20 mouse cellular contexts compared by ENCODE assay signal in the genomic region with DNA sequence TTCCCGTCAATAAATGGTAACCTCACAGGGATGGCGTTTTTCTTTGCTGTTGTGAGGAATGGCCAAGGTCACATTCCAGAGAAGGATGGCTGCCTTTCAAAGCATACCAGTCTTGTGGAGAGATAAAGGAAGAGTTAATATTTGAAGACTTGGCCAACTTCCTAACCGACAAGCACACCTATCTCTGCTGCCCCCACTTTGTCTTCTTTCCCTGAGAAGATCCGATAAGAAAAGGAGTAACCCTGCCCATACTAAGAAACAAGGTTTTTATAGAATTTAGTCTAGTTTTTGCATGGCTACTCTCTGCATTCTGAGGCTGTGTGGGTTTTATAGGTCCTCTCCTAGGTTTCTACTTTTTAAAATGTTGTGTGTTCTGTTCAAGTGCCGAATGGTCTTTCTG.
DNase-seq lines count a peak whose midpoint lies in the region; ATAC-seq lines count a peak whose summit lies in the region.
"Had no signal": no experiment of that assay in that cellular context is flagged by ENCODE, and none has a peak within 500 bp of the region (broad histone marks: within the 10 kb centered on the region; RNA-seq: fewer than 3 reads in every experiment).

No protein-coding gene starts in this region.

- no peak overlapping the region for H3K9ac ChIP-seq in liver, embryonic 13.5 days
- no peak overlapping the region for H3K9ac ChIP-seq in liver, embryonic 12.5 days
- H3K9ac ChIP-seq: embryonic facial prominence, embryonic 12.5 days; forebrain, embryonic 12.5 days had no signal

- no peak overlapping the region for H3K4me3 ChIP-seq in liver, embryonic 13.5 days (replicated peaks)
- H3K4me3 ChIP-seq in liver, embryonic 12.5 days = no peak overlapping the region
- H3K4me3 ChIP-seq: embryonic facial prominence, embryonic 10.5 days; embryonic facial prominence, embryonic 12.5 days; forebrain, embryonic 10.5 days; forebrain, embryonic 12.5 days had no signal

- H3K9me3 ChIP-seq in liver, embryonic 13.5 days (replicated peaks) = no peaks in the 10 kb centered on the region
- H3K9me3 ChIP-seq in liver, embryonic 12.5 days (replicated peaks) = no peaks in the 10 kb centered on the region
- H3K9me3 ChIP-seq: embryonic facial prominence, embryonic 10.5 days; embryonic facial prominence, embryonic 12.5 days; forebrain, embryonic 10.5 days; forebrain, embryonic 12.5 days had no signal

- H3K36me3 ChIP-seq in liver, embryonic 13.5 days = no peaks in the 10 kb centered on the region
- H3K36me3 ChIP-seq in liver, embryonic 12.5 days = no peaks in the 10 kb centered on the region
- H3K36me3 ChIP-seq: embryonic facial prominence, embryonic 10.5 days; embryonic facial prominence, embryonic 12.5 days; forebrain, embryonic 10.5 days; forebrain, embryonic 12.5 days had no signal

- intact Hi-C loops in gastrocnemius, postnatal 36 days (cut with DNase I) = no loop called here

- peaks cover 43% of the 10 kb centered on the region for H3K4me1 ChIP-seq in liver, embryonic 13.5 days (replicated peaks)
- peaks cover 40% of the 10 kb centered on the region for H3K4me1 ChIP-seq in liver, embryonic 12.5 days
- H3K4me1 ChIP-seq: embryonic facial prominence, embryonic 12.5 days; forebrain, embryonic 12.5 days had no signal

- no peak for DNase-seq in liver, embryonic 13.5 days
- no peak for DNase-seq in gastrocnemius, postnatal 36 days
- DNase-seq: adrenal gland, adult 2 months; adrenal gland, postnatal 10 days; adrenal gland, postnatal 25 days; cerebellum, adult 11-12 months; cerebellum, adult 2 months; cerebellum, adult 9-10 months; cerebellum, postnatal 10 days; cerebellum, postnatal 25 days had no signal

- peak overlapping the region; percentile 1; the same call in 1 of the 2 replicates for H3K27ac ChIP-seq in liver, embryonic 13.5 days
- no peak overlapping the region for H3K27ac ChIP-seq in liver, embryonic 12.5 days
- H3K27ac ChIP-seq: embryonic facial prominence, embryonic 10.5 days; embryonic facial prominence, embryonic 12.5 days; forebrain, embryonic 10.5 days; forebrain, embryonic 12.5 days had no signal

- ATAC-seq in liver, embryonic 13.5 days (ENCODE audit: low read depth) = no peak
- no peak for ATAC-seq in liver, embryonic 12.5 days
- peak; percentile 18; the same call in 1 of the 2 replicates for ATAC-seq in erythroid progenitor cell, adult 5-6 weeks (replicated peaks; ENCODE audit: low FRiP score, poor library complexity, severe bottlenecking)
- peak; percentile 72 for ATAC-seq in megakaryocyte progenitor cell, adult 5-6 weeks (replicated peaks; ENCODE audit: poor library complexity)
- no peak for ATAC-seq in cerebellum, adult (ENCODE audit: insufficient number of reproducible peaks, low FRiP score, low TSS enrichment)
- ATAC-seq: forebrain, embryonic 14.5 days; forebrain, embryonic 16.5 days had no signal

- H3K27me3 ChIP-seq in liver, embryonic 13.5 days = peaks cover 24% of the 10 kb centered on the region
- peaks cover 32% of the 10 kb centered on the region; the same call in 1 of the 2 replicates for H3K27me3 ChIP-seq in liver, embryonic 12.5 days (replicated peaks)
- H3K27me3 ChIP-seq: embryonic facial prominence, embryonic 12.5 days; forebrain, embryonic 12.5 days had no signal

- WGBS in liver, embryonic 13.5 days (ENCODE audit: insufficient replicate concordance) = 58% methylated on average over 5 of the region's 5 CpGs
- WGBS in liver, embryonic 12.5 days (ENCODE audit: insufficient replicate concordance) = 66% methylated on average over 5 of the region's 5 CpGs

- H3K4me2 ChIP-seq in liver, embryonic 13.5 days = no peak overlapping the region
- H3K4me2 ChIP-seq in liver, embryonic 12.5 days = no peak overlapping the region
- H3K4me2 ChIP-seq: embryonic facial prominence, embryonic 12.5 days; forebrain, embryonic 12.5 days had no signal

Comparison
In these comparisons a context has a peak if more than half of its experiments do, and no peak if none do; other contexts are left out.
1. ATAC-seq: peak in erythroid progenitor cell, adult 5-6 weeks (single experiment) and megakaryocyte progenitor cell, adult 5-6 weeks (single experiment); none in liver, embryonic 13.5 days (single experiment), liver, embryonic 12.5 days (single experiment) and cerebellum, adult (single experiment).